Mouse (Mus musculus) MEL (cell line): ENCODE results near the gene Gpnmb. TPM values are rescaled to one million over a fixed set of nuclear protein-coding genes. Genes with fewer than 3 reads are reported as not detected.

ENCODE experiments used
- DNase-seq: peaks from one replicate; pipeline ENCODE4 v3.0.0; 2011; ENCODE audit warnings: low read depth, low spot score
- H3K27ac ChIP-seq: 2 replicates; pipeline ENCODE4 v1.5.1; 2012; ENCODE audit warnings: low read depth, mild to moderate bottlenecking, control low read depth, low read length, moderate library complexity; ENCODE audit not compliant: control insufficient read depth
- H3K27me3 ChIP-seq, 2 experiments: fragments of 150-350 bp in 1 of 2; sonication (generic) in 1 of 2; 2 replicates each; pipeline ENCODE4 v1.6.1; 2012; ENCODE audit warnings: low read length in 2 of 2, mild to moderate bottlenecking in 2 of 2, improper control_type of control experiment in 1 of 2, moderate library complexity in 1 of 2; ENCODE audit not compliant: insufficient read depth in 2 of 2, control insufficient read depth in 1 of 2
- H3K36me3 ChIP-seq, 2 experiments: 2 replicates each; pipeline ENCODE4 v1.6.1; 2012 to 2014; ENCODE audit warnings: low read length in 2 of 2, improper control_type of control experiment in 1 of 2, inconsistent platforms in 1 of 2, mild to moderate bottlenecking in 1 of 2; ENCODE audit not compliant: insufficient read depth in 2 of 2, control insufficient read depth in 1 of 2
- H3K4me1 ChIP-seq, 2 experiments: fragments of 150-350 bp in 1 of 2; sonication (generic) in 1 of 2; 2 replicates each; pipeline ENCODE4 v1.6.1; 2012; ENCODE audit warnings: low read length in 2 of 2, improper control_type of control experiment in 1 of 2, mild to moderate bottlenecking in 1 of 2; ENCODE audit not compliant: insufficient read depth in 2 of 2, control insufficient read depth in 1 of 2
- H3K4me3 ChIP-seq, 2 experiments: fragments of 150-350 bp in 1 of 2; sonication (generic) in 1 of 2; 2 replicates each; pipeline ENCODE4 v1.5.1; 2012; ENCODE audit warnings: low read depth in 2 of 2, low read length in 2 of 2, mild to moderate bottlenecking in 2 of 2, moderate library complexity in 2 of 2, control low read depth in 1 of 2, improper control_type of control experiment in 1 of 2; ENCODE audit not compliant: control insufficient read depth in 1 of 2, insufficient read depth in 1 of 2
- H3K79me2 ChIP-seq: 2 replicates; pipeline ENCODE4 v1.6.1; 2012; ENCODE audit warnings: mild to moderate bottlenecking, low read length, moderate library complexity; ENCODE audit not compliant: control insufficient read depth, poor library complexity, insufficient read depth
- H3K9ac ChIP-seq: 2 replicates; pipeline ENCODE4 v1.6.1; 2012; ENCODE audit warnings: low read depth, mild to moderate bottlenecking, control low read depth, low read length, moderate library complexity; ENCODE audit not compliant: control insufficient read depth, poor library complexity, severe bottlenecking
- H3K9me3 ChIP-seq: fragments of 150-350 bp; sonication (generic); replicated peaks from 2 replicates; pipeline ENCODE4 v1.6.1; 2012; ENCODE audit warnings: mild to moderate bottlenecking, low read length, improper control_type of control experiment, moderate library complexity; ENCODE audit not compliant: insufficient read depth
- BHLHE40 ChIP-seq: IDR thresholded peaks from 2 replicates; pipeline ENCODE4 v1.6.1; 2012; ENCODE audit warnings: low read depth, mild to moderate bottlenecking, inconsistent platforms, low read length, improper control_type of control experiment, borderline replicate concordance
- CHD1 ChIP-seq: IDR thresholded peaks from 2 replicates; pipeline ENCODE4 v1.6.1; 2012; ENCODE audit warnings: low read depth, mild to moderate bottlenecking, inconsistent platforms, low read length, improper control_type of control experiment
- CHD2 ChIP-seq: IDR thresholded peaks from 2 replicates; pipeline ENCODE4 v1.6.1; 2011; ENCODE audit warnings: low read length, improper control_type of control experiment
- CTCF ChIP-seq, 3 experiments: IDR thresholded peaks in 2 of 3; conservative IDR thresholded peaks in 1 of 3; 2 replicates each; pipeline ENCODE4 v1.5.1; 2011 to 2012; ENCODE audit warnings: low read length in 3 of 3, low read depth in 2 of 3, mild to moderate bottlenecking in 2 of 3, improper control_type of control experiment in 1 of 3, inconsistent platforms in 1 of 3, mixed read lengths in 1 of 3, moderate library complexity in 1 of 3; ENCODE audit not compliant: control insufficient read depth in 1 of 3, insufficient read depth in 1 of 3, poor library complexity in 1 of 3, severe bottlenecking in 1 of 3
- EP300 ChIP-seq, 2 experiments: IDR thresholded peaks; 2 replicates each; pipeline ENCODE4 v1.6.1; 2011; ENCODE audit warnings: improper control_type of control experiment in 2 of 2, low read length in 2 of 2, low read depth in 1 of 2, mild to moderate bottlenecking in 1 of 2
- GATA1 ChIP-seq: IDR thresholded peaks from 2 replicates; pipeline ENCODE4 v1.6.1; 2011; ENCODE audit warnings: low read depth, low read length, improper control_type of control experiment
- HCFC1 ChIP-seq: IDR thresholded peaks from 2 replicates; pipeline ENCODE4 v1.6.1; 2012; ENCODE audit warnings: low read depth, mild to moderate bottlenecking, inconsistent platforms, low read length, improper control_type of control experiment, moderate library complexity
- JUND ChIP-seq: IDR thresholded peaks from 2 replicates; pipeline ENCODE4 v1.6.1; 2011; ENCODE audit warnings: low read depth, mild to moderate bottlenecking, improper control_type of control experiment, low read length
- MAFK ChIP-seq: IDR thresholded peaks from 2 replicates; pipeline ENCODE4 v1.6.1; 2011; ENCODE audit warnings: low read depth, mild to moderate bottlenecking, low read length, improper control_type of control experiment, borderline replicate concordance
- MAZ ChIP-seq: IDR thresholded peaks from 2 replicates; pipeline ENCODE4 v1.6.1; 2012; ENCODE audit warnings: low read depth, mild to moderate bottlenecking, inconsistent platforms, low read length, improper control_type of control experiment
- MEF2A ChIP-seq: IDR thresholded peaks from 2 replicates; pipeline ENCODE4 v1.6.1; 2014; ENCODE audit warnings: low read depth, mild to moderate bottlenecking, inconsistent platforms, low read length, improper control_type of control experiment; ENCODE audit not compliant: poor library complexity, insufficient replicate concordance, severe bottlenecking; ENCODE audit errors: extremely low read depth
- MYB ChIP-seq: IDR thresholded peaks from 2 replicates; pipeline ENCODE4 v1.6.1; 2011; ENCODE audit warnings: mild to moderate bottlenecking, low read depth, low read length, improper control_type of control experiment
- MYC ChIP-seq: IDR thresholded peaks from 2 replicates; pipeline ENCODE4 v1.6.1; 2011; ENCODE audit warnings: low read depth, mild to moderate bottlenecking, low read length, improper control_type of control experiment, moderate library complexity
- NELFE ChIP-seq: IDR thresholded peaks from 2 replicates; pipeline ENCODE4 v1.6.1; 2011; ENCODE audit warnings: low read depth, low read length, improper control_type of control experiment
- POLR2AphosphoS2 ChIP-seq: IDR thresholded peaks from 2 replicates; pipeline ENCODE4 v1.6.1; 2011; ENCODE audit warnings: low read length, improper control_type of control experiment
- POLR2AphosphoS5 ChIP-seq: IDR thresholded peaks from 2 replicates; pipeline ENCODE4 v1.6.1; 2012; ENCODE audit warnings: low read depth, borderline replicate concordance, mild to moderate bottlenecking, inconsistent platforms, low read length, moderate library complexity, mixed read lengths
- RCOR1 ChIP-seq: IDR thresholded peaks from 2 replicates; pipeline ENCODE4 v1.6.1; 2012; ENCODE audit warnings: low read depth, mild to moderate bottlenecking, inconsistent platforms, low read length, improper control_type of control experiment
- SMC3 ChIP-seq: IDR thresholded peaks from 2 replicates; pipeline ENCODE4 v1.6.1; 2011; ENCODE audit warnings: low read depth, low read length, improper control_type of control experiment
- TCF12 ChIP-seq: IDR thresholded peaks from 2 replicates; pipeline ENCODE4 v1.6.1; 2014; ENCODE audit warnings: low read depth, mild to moderate bottlenecking, inconsistent platforms, low read length, improper control_type of control experiment, moderate library complexity
- USF2 ChIP-seq, 2 experiments: IDR thresholded peaks; 2 replicates each; pipeline ENCODE4 v1.6.1; 2011 to 2012; ENCODE audit warnings: improper control_type of control experiment in 2 of 2, low read length in 2 of 2, borderline replicate concordance in 1 of 2, inconsistent platforms in 1 of 2, low read depth in 1 of 2, mild to moderate bottlenecking in 1 of 2; ENCODE audit not compliant: insufficient read depth in 1 of 2
- ZKSCAN1 ChIP-seq: IDR thresholded peaks from 2 replicates; pipeline ENCODE4 v1.6.1; 2012; ENCODE audit warnings: low read depth, mild to moderate bottlenecking, inconsistent platforms, low read length, improper control_type of control experiment, moderate library complexity
- polyA plus RNA-seq, 2 experiments: library from polyadenylated mRNA; stranded (reverse) in 1 of 2; unstranded in 1 of 2; fragments of >175 nt in 1 of 2; fragments of >200 nt in 1 of 2; gene quantifications; 2 replicates each; pipeline versions ENCODE4 v1.2.1 to v1.2.4; 2012; ENCODE audit warnings: low replicate concordance in 2 of 2, low read depth in 1 of 2; ENCODE audit not compliant: insufficient read length in 2 of 2, insufficient read depth in 1 of 2, missing spikeins in 1 of 2
- total RNA-seq: library from RNA; depleted of rRNA; stranded (reverse); fragments of 300-350 nt; gene quantifications from 2 replicates; pipeline ENCODE4 v1.2.3, GENCODE M21; 2012

Gpnmb gene
- total and polyA plus RNA-seq, 3 experiments, result not detected

DNA sequence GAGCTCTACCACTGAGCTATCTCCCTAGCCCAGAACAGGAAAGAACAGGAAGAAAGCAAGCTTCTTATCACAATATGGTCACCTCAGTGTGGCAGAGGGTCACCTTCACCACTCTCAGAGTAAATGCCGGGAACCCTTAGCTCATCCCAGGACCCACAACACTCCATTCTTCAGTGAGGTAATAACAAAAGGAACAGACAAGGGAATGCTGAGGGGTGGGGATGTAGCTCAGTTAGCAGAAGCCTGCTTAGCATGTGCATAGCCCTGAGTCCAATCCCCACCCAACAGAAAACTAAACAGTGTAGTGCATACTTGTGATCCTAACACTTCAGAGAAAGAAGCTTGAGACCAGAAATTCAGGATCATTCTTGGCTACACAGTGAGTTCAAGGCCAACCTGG, 62.7 kb downstream of the Gpnmb start:
- no peak for DNase-seq
- TF ChIP-seq EP300 (IDR thresholded peaks at IDR 0.05; ENCODE audit: low read depth in 1 of 2, low read length in 2 of 2) (no peak), CHD1 (no peak), ZKSCAN1 (no peak), MYB (no peak), MYC (no peak), POLR2AphosphoS5 (no peak), TCF12 (no peak), MAZ (no peak), JUND (no peak), MEF2A (no peak)
- H3K9me3 ChIP-seq, result no peaks in the 10 kb centered on the region
- peaks cover 0 to 1% of the 10 kb centered on the region in 2 experiments; a peak in 1 of 4 replicates for H3K27me3 ChIP-seq
- no peak overlapping the region for H3K9ac ChIP-seq
- H3K27ac ChIP-seq, result no peak overlapping the region
- H3K4me3 ChIP-seq, result no peak overlapping the region
- no peaks in the 10 kb centered on the region for H3K79me2 ChIP-seq
- H3K4me1 ChIP-seq, result no peaks in the 10 kb centered on the region
- no peaks in the 10 kb centered on the region for H3K36me3 ChIP-seq

DNA sequence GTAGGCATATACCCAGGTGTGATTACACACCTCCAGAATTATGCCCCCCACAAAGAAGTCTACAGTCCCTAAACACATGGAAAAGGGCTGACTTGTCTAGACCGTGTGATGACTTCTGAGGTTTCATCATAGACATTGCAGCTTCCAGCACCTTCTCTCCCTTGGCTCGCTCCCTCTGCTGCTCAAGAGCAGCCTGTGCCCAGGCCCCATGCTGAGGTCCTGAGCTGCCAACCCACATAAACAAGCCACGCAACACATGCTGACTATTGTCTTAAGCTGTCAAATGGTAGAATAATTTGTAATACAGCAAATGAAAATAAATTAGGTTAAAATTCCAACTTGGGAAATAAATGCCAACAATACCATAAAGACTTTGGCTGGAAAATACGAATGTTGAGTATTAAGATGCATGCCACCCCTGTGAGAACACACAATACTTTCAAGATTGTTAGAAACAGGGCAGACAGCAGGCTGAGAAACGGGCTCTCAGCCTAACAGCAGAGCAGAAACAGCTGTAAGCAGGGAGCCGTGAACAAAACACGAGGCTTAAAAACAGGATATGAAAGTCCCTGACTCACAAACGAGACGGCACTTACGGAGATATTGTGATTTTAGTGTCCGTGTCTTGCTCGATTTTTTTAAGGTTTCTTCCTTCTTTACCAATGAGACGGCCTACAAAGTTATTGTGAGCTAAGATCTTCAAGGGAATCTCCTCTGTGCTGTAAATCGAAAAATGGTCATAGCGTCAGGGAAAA, 70.6 kb downstream of the Gpnmb start:
- DNase-seq, result no peak
- Histone ChIP-seq H3K27ac (no peak overlapping the region), H3K9me3 (no peaks in the 10 kb centered on the region), H3K36me3 (no peaks in the 10 kb centered on the region), H3K27me3 (no peaks in the 10 kb centered on the region; a peak in 1 of 4 replicates), H3K4me1 (no peaks in the 10 kb centered on the region), H3K9ac (no peak overlapping the region), H3K4me3 (no peak overlapping the region), H3K79me2 (no peaks in the 10 kb centered on the region)
- TF ChIP-seq RCOR1 (no peak), GATA1 (no peak), CHD1 (no peak), MYC (no peak), SMC3 (no peak), NELFE (no peak), BHLHE40 (no peak), USF2 (IDR thresholded peaks at IDR 0.05; ENCODE audit: borderline replicate concordance in 1 of 2, insufficient read depth in 1 of 2, low read depth in 1 of 2, low read length in 2 of 2) (no peak), MAFK (no peak), CHD2 (no peak), MEF2A (no peak), CTCF (IDR thresholded peaks at IDR 0.05 in 2 of 3, conservative IDR thresholded peaks at IDR 0.05 in 1 of 3; ENCODE audit: control insufficient read depth in 1 of 3, insufficient read depth in 1 of 3, low read depth in 2 of 3, low read length in 3 of 3, poor library complexity in 1 of 3, severe bottlenecking in 1 of 3) (no peak), EP300 (IDR thresholded peaks at IDR 0.05; ENCODE audit: low read depth in 1 of 2, low read length in 2 of 2) (no peak), POLR2AphosphoS2 (no peak), HCFC1 (no peak)
